Mouse (Mus musculus): ENCODE measurements around the gene Spry2.

Gene Spry2

DNA sequence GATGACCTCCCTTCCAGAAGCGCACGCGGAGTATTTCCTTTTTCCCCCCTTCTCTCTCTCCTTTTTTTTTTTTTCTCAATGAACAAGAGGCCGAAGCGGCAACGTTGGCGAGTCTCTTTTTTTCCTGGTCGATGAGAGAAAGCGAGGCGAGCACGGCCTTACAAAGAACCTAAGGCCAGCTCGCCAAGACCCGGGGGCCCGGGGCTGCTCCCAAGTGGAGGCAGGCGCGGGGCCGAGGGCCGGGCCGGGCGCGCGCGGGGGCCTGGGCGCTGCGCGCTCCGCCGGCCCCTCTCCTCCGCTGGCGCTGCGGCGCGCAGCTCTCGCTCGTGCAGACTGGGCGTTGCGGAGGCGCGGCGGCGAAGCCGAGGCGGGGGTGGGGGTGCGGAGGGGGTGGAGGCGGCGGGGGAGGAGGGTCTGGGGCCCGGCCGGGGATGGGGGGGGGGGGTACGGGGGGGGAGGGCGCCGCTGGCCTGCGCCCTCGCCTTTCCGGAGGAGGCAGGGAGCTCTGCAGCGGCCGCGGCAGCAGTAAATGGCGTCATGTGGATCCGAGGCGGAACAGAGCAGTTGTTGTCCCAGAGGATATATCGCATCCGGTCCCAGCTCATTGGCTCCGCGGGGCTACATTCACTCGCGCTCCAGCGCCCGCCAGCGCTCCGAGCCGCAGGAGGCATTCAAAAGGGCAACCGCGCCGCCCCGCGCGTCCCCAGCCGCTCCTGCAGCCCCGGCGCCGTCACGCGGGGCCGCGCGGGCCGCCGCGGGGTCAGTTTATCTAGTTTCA lies at the start of gene Spry2:
Gene Spry2 (minus strand): TSS at position 29 of the 778 bp plus-strand sequence.
- peak; percentile 93 for DNase-seq (ENCODE audit: low spot score)

DNA sequence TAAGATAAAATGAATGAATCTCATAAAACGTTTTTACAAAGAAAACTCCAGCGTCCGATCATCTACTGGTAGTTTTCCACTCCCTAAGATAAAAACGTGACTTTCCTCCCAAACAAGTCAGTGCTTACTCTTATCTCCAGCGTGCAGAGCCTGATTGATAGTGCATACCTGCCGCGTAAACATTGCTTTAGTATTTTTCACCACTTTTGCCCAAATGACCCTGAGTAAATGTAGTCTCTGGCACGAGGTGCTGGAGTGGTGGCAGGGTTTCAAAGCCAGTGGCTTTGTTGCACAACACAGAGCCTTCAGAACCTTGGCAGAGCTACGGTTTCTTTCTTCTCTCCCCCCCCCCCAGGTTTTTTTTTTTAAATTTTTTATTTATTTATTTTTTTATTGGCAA lies 44.7 kb upstream of the Spry2 start:
- no peak for DNase-seq (ENCODE audit: low spot score)

DNA sequence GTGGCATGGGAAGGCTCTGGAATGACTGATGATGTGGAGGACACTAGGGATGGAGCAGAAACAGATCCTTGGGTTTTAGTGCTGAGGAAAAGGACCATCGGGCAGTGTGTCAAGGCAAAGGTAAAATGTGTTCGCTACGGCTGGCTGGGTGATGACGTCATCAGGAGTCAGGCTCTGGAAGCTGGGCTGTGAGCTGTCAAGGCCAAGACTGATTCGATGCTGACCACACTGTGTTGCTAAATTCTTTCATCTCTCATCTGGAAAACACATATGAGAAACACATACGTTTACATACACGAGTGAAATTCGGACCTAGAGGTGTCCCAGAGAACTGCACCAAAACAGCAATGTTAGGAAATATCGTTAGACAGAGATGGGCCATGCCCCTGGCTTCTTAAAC lies 30.1 kb upstream of the Spry2 start:
- no peak for DNase-seq (ENCODE audit: low spot score)

DNA sequence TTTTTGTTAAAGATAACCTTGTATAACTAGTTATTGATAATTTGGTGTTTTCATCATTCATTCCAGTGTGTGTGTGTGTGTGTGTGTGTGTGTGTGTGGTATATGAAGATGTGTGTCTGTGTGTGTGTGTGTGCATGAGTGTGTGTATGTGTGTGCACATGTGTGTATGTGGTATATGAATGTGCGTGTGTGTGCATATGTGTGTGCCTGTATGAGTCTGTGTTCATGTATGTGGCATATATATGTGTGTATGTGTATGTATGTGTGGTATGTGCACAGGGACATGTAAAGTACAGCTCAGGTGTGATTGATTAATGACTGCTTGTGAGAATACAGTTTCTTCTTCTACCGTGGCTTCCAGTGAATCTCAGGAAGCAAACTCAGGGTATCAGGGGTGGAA lies 28.7 kb upstream of the Spry2 start:
- no peak for DNase-seq (ENCODE audit: low spot score)

DNA sequence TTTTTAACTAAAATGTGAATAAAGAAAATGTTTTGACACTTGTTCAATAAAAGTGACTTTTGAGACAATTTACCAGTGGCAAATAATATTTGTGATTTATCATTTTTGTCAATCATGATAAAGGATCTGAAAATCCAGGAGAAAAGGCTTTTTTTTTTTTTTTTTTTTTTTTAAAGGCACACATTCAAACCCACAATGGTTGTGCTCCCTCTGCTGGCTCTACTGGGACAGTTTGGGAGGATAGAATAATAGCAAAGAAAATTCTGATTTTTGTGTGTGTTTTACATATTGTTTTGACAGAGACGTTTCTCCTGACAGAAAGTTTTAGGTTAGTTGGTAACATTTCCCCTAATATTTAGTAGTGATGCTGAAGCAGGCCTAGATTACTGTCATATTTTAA lies 28.1 kb upstream of the Spry2 start:
- DNase-seq (ENCODE audit: low spot score): peak; percentile 41

DNA sequence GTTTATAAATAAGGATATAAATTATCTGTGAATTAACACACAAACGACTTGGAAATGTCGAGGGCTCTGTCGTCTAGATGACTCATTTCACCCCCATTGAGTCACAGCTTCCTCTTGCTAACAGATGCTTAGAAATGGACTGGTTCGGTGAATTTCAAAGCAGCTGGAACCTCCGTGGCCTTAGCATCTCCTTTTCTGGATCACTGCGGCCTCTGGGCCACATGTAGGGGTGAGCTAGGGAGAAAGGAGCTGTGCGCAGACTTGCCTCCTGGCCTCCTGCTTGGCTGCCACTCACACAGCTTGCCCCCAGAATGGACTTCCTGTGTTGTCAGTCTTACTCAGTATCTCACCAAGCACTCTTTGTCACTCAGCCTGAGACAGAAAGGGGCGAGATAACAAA lies 26.3 kb upstream of the Spry2 start:
- DNase-seq (ENCODE audit: low spot score): no peak

DNA sequence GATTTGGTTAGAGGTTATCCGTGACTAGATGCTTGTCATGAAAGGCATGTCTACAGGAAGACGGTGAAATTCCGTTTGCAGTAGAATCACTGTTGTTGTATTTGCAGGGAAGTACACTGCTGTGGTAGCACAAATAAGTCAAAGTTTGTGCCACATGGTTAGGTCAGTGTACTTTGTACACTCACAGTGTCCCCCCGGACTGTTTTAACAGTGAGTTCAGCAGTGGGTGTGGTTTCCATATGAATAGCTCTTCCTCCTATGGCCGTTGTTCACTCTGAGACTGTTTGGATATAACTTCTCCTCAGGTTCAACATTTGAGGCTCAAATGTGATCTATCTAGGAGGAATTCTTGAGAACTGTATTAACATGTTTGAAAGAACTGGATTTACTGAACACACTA lies 25.8 kb upstream of the Spry2 start:
- DNase-seq (ENCODE audit: low spot score): no peak

DNA sequence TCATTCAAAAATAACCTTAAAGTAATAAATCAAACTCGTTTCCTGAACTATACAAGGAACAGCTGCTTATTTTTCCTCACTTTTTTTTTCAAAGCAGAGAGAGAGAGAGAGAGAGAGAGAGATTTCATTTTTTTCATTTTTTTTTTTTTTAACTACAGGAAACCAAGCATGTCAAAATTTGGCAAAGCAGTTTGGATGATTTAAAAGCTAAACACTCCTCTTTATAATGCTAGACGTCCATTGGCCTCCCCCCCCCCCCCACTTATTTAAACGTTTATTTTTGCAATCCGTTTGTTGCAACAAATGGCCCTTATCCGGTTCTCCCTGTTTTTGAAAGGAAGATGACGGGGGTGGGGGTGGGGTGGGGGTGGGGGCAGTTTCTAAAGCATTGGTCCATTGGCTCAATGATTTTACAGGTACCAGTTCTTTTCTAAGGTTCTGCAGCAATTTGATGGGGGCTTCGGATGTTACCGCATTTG lies 24.6 kb upstream of the Spry2 start:
- DNase-seq (ENCODE audit: low spot score): no peak

DNA sequence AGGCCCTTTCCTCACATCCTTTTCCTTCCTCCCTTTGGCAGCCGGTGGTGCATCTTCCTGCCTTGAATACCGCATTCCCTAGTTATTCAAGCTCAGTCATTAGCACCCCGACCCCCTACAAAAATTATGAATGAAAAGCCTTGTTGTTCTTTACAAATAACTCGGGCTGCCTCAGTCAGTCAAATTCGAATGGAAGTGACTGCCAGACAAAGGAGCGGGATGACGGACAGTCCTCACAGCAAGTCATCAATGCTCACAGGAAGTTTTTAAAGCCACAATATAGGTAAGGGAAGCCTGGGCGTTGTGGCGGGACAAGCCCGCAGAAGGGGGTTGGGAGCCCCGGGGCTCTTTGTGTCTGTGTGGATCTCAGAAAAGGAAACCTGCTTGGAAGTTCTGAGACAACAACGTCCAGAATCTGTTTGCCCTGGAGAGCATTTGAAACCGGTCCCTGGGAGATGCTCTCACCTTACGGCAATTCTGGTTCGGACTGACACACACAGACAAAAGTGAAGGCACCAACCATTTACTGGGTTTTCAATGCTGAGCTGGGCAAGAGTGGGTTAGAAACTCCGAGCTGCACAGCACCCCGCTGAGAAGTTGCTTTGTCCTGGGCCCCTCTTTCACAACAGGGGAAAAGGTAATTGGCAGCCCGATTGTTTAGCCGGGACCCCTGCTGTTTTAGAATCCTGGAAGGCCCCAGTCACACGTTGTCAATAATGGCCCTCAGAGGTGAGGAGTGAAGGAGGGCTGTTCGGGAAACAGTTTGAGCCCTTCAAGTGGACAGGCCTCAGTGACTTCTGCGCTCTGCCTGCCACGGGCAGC lies 24.0 kb upstream of the Spry2 start:
- no peak for DNase-seq (ENCODE audit: low spot score)

DNA sequence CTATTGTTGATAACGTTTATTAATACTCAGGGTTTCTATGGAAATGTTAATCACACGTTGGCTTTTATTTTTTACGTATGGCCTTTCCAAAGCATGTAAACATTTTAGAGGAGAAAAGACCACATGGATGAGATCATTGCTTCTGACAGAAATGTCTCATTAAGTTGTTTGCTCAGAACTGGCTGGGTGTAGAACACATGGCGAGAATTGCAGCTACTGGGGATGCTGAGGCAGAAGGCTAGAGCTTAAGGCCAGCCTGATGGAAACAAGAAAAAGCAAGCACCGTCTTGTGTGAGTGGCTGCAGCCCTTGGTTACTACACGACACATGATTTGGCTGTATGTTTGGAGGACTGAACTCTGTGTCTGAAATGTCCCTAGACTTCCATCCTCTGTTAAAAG lies 10.6 kb upstream of the Spry2 start:
- DNase-seq (ENCODE audit: low spot score): no peak

DNA sequence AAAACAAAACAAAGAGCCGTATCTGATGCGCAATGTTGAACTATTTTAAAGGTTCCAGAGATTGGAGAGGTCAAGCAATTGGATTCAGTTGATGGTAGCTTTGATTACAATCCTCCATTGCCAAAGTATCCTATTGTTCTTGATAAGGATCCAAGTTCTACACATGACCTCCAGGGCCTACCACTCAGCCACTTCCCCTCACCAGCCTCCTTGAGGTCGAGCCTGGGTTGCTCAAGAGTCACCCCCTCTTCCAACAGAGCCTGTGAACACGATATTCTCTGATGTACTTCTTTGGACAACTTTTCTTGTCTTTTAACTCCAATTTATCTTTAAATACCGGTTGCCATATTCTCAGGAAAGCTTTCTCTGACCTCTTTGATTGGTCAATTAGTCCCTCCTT lies 9.3 kb upstream of the Spry2 start:
- DNase-seq (ENCODE audit: low spot score): no peak

DNA sequence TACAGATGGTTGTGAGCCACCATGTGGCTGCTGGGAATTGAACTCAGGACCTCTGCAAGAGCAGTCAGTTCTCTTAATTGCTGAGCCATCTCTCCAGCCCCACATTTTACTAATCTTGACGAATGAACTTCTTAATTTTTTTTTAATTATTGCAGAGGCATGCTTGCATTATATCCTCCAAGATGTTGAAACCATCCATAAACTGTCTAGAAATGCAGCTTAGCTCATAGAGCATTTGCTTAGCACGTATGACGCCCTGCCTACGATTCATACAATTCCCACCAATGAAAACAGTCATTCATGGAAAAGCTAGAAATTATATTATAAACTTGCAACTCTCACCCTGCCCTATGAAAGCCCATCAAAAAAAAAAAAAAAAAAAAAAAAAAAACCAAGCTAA lies 8.9 kb upstream of the Spry2 start:
- no peak for DNase-seq (ENCODE audit: low spot score)

DNA sequence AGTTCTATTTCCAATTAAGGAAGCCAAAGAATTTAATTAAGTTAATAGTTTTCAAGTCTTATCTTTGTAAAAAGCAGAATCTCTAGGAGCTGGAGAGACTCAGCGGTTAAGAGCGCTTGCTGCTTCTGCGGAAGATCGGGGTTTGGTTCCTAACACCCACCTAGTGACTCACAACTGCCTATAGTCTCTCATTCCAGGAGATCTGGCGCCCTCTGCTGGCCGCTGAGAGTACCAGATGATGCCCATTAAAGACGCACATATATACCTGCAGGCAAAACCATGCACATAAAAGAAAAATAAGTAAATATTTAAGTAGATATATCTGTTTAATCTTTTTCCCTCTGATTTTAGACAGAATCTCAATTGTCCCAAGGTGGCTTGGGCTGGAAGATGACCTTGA lies 6.2 kb upstream of the Spry2 start:
- peak; percentile 18 for DNase-seq (ENCODE audit: low spot score)

DNA sequence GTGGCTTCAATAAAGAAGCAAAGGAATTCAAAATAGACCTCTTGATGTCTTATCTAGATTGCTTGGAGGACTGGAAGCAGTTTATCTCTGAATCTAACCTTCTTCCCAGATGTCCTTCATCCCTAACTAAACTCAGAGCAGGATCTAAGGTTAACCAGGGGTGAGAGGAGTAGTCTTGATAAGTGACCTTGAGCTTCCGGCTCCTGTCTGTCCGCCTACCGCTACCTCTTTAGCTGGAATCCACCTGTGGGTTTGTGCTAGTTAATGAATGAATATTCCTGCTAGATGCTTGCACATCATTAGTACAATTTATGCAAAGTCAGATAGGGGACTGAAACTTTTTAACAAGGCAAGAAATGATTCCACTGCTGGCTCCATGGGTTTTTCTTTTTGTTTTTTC lies 4.2 kb upstream of the Spry2 start:
- DNase-seq (ENCODE audit: low spot score): no peak

DNA sequence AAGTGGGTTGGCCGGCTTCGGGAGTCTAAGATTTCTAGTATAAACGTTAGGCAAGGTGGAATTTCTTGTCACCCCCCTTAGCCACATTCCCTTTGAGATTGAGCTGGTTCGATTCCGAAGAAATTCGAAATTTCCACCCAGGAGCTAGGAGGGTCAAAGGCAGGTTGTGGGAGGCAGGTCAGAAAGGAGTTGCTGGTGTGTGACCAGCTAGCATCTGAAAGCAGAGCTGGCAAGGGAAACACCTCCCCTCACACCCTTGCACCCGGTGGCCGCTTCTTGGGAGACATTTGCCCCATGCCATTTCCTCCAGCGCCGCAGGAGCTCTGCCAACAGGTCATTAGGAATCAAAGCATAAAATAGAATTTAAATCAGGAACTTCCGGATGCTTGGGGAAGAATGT lies 2.5 kb upstream of the Spry2 start:
- DNase-seq (ENCODE audit: low spot score): no peak

DNA sequence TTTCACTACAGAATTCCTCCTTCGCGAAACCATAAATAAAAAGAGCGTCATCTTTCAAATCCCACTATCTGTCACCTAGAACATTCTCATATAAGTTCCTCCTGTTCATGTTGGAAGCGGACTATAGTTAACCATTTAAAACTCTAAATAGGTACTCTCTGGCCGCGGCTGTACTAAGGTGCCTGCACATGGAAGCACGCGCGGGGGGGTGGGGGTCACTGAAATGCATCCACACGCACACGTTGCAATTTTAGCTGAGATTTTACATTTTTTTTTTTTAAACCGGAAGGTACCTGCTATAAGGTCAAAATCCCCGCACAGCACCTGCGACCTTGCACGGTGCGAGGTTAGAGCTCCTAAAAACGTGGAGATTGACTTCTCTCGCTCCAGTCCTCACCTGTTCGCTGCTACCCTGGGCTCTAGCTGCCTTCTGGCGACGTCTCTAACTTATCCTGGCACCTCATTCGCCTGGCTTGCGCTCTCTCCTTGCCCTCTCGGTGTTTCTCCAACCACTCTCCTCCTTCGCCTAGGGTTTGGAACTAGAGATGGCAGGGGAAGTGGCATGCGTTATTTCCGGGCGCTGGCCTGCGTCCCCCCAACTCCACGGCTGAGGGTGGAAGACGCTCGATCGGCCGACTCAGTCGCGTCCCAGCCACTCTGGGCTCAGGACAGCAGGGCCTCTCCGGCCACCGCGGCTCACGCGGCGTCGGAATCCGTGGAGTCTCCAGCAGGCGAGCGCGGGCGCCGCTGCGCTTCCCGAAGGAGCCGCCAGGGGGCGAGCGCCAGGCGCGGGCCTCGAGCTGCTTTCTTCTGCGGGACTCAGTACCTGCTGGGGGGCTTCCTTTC lies 1.9 kb upstream of the Spry2 start:
- peak; percentile 90 for DNase-seq (ENCODE audit: low spot score)

DNA sequence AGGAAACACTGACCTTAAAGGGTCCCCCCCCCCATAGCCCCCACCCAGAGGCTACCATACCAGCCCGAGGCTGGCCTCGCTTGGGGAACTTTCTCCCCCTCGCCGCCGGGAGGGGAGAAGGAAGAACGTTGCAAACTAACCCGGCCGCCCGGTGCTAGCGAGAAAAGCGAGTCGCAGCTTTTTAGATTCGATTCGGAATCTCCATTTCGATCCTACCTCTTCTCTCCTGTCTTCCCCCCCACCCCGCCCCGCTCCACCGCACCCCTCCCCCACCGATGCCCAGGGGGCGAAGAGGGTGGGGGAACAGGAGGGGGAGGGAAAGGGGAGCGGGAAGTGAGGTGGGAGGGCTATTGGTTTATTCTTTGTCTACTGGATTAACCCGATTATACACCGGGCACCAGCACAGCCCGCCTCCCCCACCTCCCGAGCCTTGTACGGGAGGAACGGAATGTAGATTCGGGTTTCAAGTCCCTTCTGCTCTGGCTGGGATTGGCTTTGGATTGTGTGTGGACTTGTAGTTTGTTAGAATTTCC lies 1.0 kb upstream of the Spry2 start:
- peak; percentile 60 for DNase-seq (ENCODE audit: low spot score)

DNA sequence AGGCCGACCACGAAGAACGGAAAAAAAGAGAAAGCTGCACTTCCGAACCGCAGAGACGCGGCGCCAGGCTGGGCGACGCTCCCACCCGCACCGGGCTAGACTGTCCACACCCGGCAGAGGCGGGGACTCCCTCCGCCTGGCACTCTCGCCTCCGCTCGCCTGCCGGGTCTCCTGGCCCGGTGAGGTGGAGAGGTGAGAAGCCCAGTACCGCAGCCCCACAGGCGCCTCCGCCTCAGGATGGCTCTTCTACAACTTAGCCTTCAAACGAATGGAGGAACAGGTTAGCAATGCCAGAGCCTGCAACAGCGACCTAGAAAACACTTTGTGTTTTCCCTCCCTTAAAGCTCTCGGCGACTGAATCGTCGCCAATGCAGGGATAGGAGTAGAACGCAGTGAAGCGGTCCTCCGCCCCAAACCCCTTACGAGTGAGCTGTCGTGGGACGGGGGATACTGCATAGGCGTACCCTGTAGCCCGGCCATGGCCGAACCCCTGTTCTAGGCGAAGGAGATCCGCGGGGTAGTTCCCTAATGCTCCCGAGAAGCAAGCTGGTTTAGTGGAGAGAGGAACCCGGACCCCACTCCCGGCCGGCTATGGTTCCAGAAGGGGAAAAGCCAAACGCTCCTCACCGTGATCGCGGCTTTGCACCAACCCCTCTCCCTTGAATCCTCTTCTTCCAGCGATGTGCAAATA lies 513 bp downstream of the Spry2 start:
- peak; percentile 24 for DNase-seq (ENCODE audit: low spot score)

DNA sequence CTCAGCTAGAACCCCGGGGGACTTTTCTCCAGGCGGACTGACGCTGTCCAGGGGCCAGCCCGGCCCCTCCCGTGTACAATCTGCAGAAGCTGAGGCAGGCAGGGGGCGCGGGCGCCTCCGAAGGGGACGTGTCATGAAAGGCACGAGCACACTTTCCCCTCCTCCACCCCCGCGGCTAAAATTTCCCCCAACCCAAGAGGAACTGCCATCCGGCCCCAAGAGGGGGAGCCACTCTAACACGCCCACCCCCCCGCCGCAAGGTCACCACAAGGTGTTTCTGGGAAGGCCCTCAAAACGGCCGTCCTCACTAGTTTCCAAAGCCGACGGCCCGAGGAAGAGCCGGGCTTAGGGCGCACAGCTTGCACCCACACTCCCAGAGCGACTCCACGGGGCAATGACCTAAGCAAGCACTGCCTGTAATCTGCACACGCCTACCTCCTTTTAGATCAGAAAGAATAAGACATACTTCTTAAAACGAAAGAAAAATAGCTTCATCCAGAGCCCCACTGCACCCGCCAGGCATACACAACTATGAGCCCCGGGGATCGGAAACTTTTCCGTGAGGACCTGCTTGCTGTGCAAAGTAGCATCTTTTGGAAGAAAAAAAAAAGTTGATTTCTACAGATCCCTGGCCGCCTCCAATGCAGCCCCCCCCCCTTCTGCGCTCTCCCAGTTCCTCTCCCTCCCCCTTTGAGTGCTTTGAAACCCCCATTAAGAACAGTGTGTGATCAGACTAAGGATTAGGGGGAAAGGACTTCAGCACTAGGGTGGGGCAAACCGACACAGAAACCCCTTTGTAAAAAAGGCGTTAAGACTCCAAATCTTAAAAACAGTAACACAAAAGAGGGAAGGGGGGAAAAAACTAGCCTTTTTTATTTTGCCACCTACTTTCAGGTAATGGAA lies 1.4 kb downstream of the Spry2 start:
- peak; percentile 35 for DNase-seq (ENCODE audit: low spot score)

DNA sequence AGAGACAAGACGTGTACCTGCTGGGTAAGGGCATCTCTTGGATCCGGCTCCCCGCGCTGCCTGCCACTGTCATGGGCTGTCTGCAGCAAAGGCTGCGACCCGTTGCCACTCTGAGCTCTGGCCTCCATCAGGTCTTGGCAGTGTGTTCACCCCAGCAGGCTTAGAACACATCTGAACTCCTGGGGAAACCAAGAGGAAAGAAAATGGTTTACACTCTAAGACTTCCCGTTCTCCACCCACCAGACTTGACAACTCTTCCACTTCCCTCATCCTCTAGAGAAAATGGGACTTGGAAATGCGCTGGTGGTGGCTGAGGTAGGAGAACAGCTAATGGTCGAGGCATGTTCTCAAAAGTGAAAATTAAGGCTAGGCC lies 3.0 kb downstream of the Spry2 start:
- DNase-seq (ENCODE audit: low spot score): peak; percentile 32

Data from layer of hippocampus, adult 11-12 months (tissue).